Mouse (Mus musculus) layer of hippocampus, adult 9-10 months (tissue): ENCODE measurements at regions not wholly inside any gene's neighbourhood (a gene's known extent, or its start where the extent isn't known, plus 50 kb on each side); places are given as distances from the start of the nearest gene placed in this dataset.
"Not testable (repeated sequence)": the region's sequence is repeated elsewhere in the genome, so short reads cannot be mapped to it uniquely, and the experiment has no call there.

Experiments used
- DNase-seq: peaks from one replicate; pipeline ENCODE4 v3.0.0; 2022; ENCODE audit warnings: low spot score

DNA sequence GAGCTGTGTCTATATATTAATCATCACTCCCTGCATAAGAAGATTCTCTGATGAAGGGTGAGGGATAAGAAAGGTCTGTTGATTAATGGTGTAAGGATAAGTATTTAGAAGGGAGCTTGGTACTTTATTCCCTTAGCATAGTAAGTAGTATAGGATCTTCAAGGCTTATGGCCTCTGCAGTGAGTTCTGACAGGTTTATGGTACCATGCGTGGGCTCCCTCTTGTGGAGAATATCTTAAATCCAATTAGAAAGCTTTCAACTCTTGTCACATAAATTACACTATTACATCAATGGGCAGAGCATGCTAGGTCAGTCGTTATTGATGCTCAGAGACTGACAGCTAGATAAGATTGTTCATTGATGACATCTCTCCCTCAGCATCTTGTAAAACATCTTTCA lies 112.7 kb upstream of the Grin3a start:
- DNase-seq: peak; percentile 44

DNA sequence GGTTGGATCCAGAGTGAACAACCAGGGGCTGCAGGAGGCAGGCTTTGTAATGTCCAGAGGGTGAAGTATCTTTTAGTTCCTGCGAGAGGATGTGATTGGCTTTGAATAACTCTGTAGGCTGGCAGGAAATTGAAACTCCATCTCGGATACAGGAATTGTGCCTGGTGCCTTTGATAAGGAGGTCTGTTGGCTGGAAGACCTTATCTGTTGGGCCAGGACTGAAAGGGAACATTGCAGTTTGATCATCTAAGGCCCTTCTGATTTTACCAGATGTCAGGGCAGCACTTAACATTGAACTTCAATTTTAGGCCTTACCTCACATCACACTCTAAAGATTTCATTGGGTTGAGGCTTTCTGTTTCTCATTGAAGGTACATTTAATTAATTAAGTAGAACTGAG lies 111.3 kb upstream of the Grin3a start:
- no peak for DNase-seq

DNA sequence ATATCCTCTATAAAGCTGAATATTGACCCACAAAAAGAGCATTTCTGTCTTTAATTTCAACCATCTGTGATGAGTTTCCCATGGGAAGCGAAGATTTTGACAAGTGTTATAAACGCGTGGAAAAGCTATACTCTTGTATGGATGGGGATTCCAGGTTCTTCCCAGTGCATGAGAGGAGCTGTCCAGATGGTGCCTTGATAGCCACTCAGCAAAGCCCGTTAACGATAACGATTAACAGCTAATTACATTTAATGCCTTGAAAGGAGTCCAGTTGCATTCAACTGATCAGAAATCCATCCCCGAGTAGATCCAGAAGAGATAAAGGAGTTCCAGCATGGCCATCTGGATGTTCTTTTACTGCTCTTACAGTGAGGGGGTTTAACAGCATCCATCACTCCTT lies 100.8 kb upstream of the Grin3a start:
- no peak for DNase-seq

DNA sequence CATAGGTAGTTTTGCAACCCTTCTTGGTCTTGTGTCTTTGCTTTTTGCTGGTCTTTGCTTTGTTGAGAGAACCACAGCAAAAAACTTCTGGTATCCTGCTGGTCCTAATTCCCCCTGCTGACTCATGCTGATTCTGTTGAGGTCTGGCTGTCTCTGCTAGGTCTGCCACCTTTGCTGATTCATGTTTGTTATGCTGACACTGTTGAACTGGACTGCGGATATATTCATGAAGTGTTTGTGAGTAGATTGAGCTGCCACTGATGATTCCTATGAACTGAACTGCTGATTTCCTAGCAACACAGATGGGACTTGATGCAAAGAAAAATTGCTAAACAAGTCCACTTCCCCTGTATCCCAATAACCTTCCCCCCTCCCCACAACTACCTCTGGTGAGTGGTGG lies 91.9 kb upstream of the Grin3a start:
- DNase-seq: no peak

DNA sequence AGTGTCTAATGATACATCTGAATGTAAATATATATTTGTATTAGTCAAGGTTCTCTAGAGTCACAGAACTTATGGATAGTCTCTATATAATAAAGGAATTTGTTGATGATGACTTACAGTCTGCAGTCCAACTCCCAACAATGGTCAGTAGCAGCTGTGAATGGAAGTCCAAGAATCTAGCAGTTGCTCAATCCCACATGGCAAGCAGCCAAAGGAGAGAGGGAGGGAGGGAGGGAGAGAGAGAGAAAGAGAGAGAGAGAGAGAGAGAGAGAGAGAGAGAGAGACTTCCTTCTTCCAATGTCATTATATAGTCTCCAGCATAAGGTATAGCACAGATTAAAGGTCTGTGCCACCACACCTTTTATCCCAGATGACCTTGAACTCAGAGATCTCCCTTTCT lies 84.1 kb upstream of the Grin3a start:
- not testable (repeated sequence) for DNase-seq

DNA sequence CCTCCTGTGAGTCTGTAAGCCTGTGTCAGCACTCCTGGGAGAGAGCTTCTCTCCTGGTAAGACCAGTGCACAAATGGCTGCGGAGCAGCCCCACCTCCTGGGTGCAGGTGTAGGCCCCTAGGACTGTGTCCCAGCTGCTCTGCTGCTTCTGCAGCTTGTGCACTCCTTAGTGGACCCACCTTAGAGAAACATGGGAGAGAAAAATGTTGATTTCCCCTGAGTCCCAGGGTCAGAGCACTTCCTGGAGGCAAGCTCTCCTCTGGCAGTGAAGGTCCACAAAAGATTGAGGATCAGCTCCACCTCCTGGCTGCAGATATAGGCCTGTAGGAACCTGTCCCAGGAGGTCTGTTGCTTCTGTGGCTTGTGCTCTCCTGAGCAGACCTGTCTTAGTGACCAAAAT lies 81.5 kb upstream of the Grin3a start:
- DNase-seq: no peak

DNA sequence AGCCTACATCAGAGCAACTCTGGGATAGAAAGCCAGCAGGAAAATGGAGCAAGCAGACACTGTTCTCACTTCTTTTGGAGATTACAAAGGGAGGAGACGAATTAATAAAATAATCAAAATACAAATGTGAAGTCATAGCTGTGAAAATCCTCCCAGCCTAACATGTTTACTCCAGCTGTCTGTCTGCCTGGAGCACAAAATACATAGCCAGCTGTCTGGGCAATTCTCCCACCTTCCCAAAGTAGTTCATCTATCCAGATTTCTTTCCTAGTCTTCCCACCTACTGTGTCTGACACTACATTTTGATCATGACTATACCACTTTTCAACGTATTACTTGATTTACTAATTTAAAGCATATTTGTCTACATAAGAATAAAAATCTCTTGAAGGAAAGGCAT lies 68.7 kb upstream of the Grin3a start:
- no peak for DNase-seq

DNA sequence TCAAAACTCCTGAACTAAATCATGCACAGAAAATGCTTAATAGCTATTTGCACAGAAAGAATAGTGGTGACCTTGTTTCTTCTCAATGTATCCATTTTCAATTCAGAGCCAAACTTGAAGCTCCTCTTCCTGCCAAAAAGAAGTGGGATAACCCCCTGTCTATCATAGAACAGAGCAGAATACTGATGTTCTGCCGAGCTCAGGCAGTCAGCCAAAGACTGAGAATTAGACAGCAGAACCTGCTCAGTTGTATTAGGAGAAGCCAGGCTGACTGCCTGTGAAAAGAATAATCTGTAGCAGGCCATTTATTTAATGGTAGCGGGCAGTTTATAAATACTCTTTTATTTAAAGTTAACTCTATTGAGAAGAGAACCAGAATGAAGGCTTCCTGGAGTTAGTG lies 68.1 kb upstream of the Grin3a start:
- DNase-seq: peak; percentile 9
